Mouse (Mus musculus) Muller cell, postnatal 12 days (primary cell): ENCODE measurements around the gene Pcyox1.
"Not testable (repeated sequence)": the region's sequence is repeated elsewhere in the genome, so short reads cannot be mapped to it uniquely, and the experiment has no call there.

Experiments used
- DNase-seq: peaks from one replicate; pipeline ENCODE4 v3.0.0-alpha.2; 2015; ENCODE audit errors: inconsistent ontology term

The Pcyox1 gene

GRCm38 (mm10) chr6:86397257-86397980 is 465 bp upstream of the Pcyox1 start:
- DNase-seq = no peak

- no peak for DNase-seq
Measured at GRCm38 (mm10) chr6:86395969-86396368, 985 bp downstream of the Pcyox1 start.

GRCm38 (mm10) chr6:86395021-86395420 is 1.9 kb downstream of the Pcyox1 start:
- no peak for DNase-seq

- DNase-seq = no peak
Measured at GRCm38 (mm10) chr6:86394078-86394720, 2.8 kb downstream of the Pcyox1 start.

- DNase-seq = no peak
Measured at GRCm38 (mm10) chr6:86393187-86393586, 3.8 kb downstream of the Pcyox1 start.

GRCm38 (mm10) chr6:86391326-86391725 is 5.6 kb downstream of the Pcyox1 start:
- DNase-seq = no peak

GRCm38 (mm10) chr6:86388461-86388860 is 8.5 kb downstream of the Pcyox1 start:
- no peak for DNase-seq

- no peak for DNase-seq
Measured at GRCm38 (mm10) chr6:86387313-86387712, 9.6 kb downstream of the Pcyox1 start.

- no peak for DNase-seq
Measured at GRCm38 (mm10) chr6:86385362-86386104, 11.4 kb downstream of the Pcyox1 start.

GRCm38 (mm10) chr6:86384692-86385091 is 12.3 kb downstream of the Pcyox1 start:
- DNase-seq = no peak

- no peak for DNase-seq
Measured at GRCm38 (mm10) chr6:86383370-86383769, 13.6 kb downstream of the Pcyox1 start.

GRCm38 (mm10) chr6:86382551-86382950 is 14.4 kb downstream of the Pcyox1 start:
- DNase-seq = no peak

GRCm38 (mm10) chr6:86380112-86380511 is 16.8 kb downstream of the Pcyox1 start:
- DNase-seq = not testable (repeated sequence)

GRCm38 (mm10) chr6:86378341-86378740 is 18.6 kb downstream of the Pcyox1 start:
- no peak for DNase-seq

- DNase-seq = no peak
Measured at GRCm38 (mm10) chr6:86373556-86373955, 23.4 kb downstream of the Pcyox1 start.

- DNase-seq = no peak
Measured at GRCm38 (mm10) chr6:86371950-86372516, 24.9 kb downstream of the Pcyox1 start.

- DNase-seq = peak; percentile 95
Measured at GRCm38 (mm10) chr6:86371340-86371911, 25.5 kb downstream of the Pcyox1 start.

GRCm38 (mm10) chr6:86370764-86371339 is 26.1 kb downstream of the Pcyox1 start, which contains the start of gene Snrpg:
Gene Snrpg, plus strand, starts transcription at chr6:86371304.
- no peak for DNase-seq

GRCm38 (mm10) chr6:86370093-86370713 is 26.8 kb downstream of the Pcyox1 start:
- no peak for DNase-seq

GRCm38 (mm10) chr6:86368479-86368878 is 28.5 kb downstream of the Pcyox1 start:
- DNase-seq = no peak

- DNase-seq = no peak
Measured at GRCm38 (mm10) chr6:86366853-86367249, 30.1 kb downstream of the Pcyox1 start.
